Mouse (Mus musculus) erythroblast, embryonic 14.5 days (primary cell): ENCODE results near the gene Plin5. TPM values are rescaled to one million over a fixed set of nuclear protein-coding genes. Genes with fewer than 3 reads are reported as not detected.

Source experiments
- H3K27me3 ChIP-seq: 2 replicates; pipeline ENCODE4 v1.6.1; 2012; ENCODE audit warnings: inconsistent platforms; ENCODE audit not compliant: control insufficient read depth
- H3K36me3 ChIP-seq: 2 replicates; pipeline ENCODE4 v1.6.1; 2012; ENCODE audit warnings: mild to moderate bottlenecking, inconsistent platforms; ENCODE audit not compliant: control insufficient read depth
- H3K4me1 ChIP-seq: 2 replicates; pipeline ENCODE4 v1.6.1; 2012; ENCODE audit warnings: inconsistent platforms; ENCODE audit not compliant: control insufficient read depth
- H3K4me3 ChIP-seq: replicated peaks from 2 replicates; pipeline ENCODE3; 2012; ENCODE audit warnings: moderate library complexity, mild to moderate bottlenecking, inconsistent platforms
- H3K9me3 ChIP-seq: 2 replicates; pipeline ENCODE4 v1.6.1; 2012; ENCODE audit warnings: low read length, inconsistent platforms, mixed read lengths; ENCODE audit not compliant: control insufficient read depth
- GATA1 ChIP-seq: IDR thresholded peaks from 2 replicates; pipeline ENCODE4 v1.6.1; 2012; ENCODE audit warnings: low read length, inconsistent platforms, mixed read lengths
- TAL1 ChIP-seq: IDR thresholded peaks from 3 replicates; pipeline ENCODE4 v1.6.1; 2012; ENCODE audit warnings: low read length, inconsistent platforms, mixed read lengths
- polyA plus RNA-seq: library from polyadenylated mRNA; stranded (reverse); fragments of >175 nt; gene quantifications from 2 replicates; pipeline ENCODE4 v1.2.3, GENCODE M21; 2012

Plin5 gene
- polyA plus RNA-seq, result not detected in 2 replicates

- H3K4me1 ChIP-seq, result peaks cover 7% of the 10 kb centered on the region
- H3K27me3 ChIP-seq, result peaks cover 56% of the 10 kb centered on the region
- peaks cover 3% of the 10 kb centered on the region for H3K9me3 ChIP-seq
- no peaks in the 10 kb centered on the region for H3K36me3 ChIP-seq
- H3K4me3 ChIP-seq, result peak within 1 kb of the TSS; percentile 34
- TF ChIP-seq TAL1 (no peak), GATA1 (no peak)
Observed at GRCm38 (mm10) chr17:56117251-56117710, at the start of gene Plin5. Plin5 (minus strand) TSS chr17:56117596.

DNA sequence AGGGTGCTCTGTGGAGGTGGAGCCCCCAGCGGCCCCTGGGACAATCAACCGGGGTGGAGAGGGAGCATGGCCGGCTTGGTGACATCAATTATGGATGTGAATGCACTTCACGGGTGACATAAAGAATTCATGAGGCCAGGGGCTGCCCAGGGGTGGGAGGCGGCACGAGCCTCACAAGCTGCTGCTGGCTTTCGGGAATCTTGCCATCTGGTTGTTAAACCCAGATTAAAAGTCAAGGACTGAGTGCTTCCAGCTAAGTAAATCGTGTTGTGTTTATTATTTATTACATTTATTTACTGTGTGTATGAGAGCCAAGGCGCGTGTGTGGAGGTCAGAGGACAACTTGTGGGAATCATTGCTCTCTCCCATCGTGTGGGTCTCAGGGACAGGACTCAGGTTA, 48.3 kb upstream of the Plin5 start:
- Histone ChIP-seq H3K4me1 (peaks cover 22% of the 10 kb centered on the region), H3K9me3 (no peaks in the 10 kb centered on the region), H3K4me3 (no peak overlapping the region), H3K27me3 (peaks cover 6% of the 10 kb centered on the region), H3K36me3 (no peaks in the 10 kb centered on the region)
- TF ChIP-seq GATA1 (no peak), TAL1 (no peak)

GRCm38 (mm10) chr17:56164510-56164909, 47.1 kb upstream of the Plin5 start:
- Histone ChIP-seq H3K9me3 (no peaks in the 10 kb centered on the region), H3K27me3 (peaks cover 12% of the 10 kb centered on the region), H3K4me3 (no peak overlapping the region), H3K4me1 (peaks cover 25% of the 10 kb centered on the region), H3K36me3 (no peaks in the 10 kb centered on the region)
- no peak for TF ChIP-seq GATA1
- TF ChIP-seq TAL1, result no peak

GRCm38 (mm10) chr17:56163523-56164102, 46.2 kb upstream of the Plin5 start:
- no peak overlapping the region for H3K4me3 ChIP-seq
- H3K36me3 ChIP-seq, result no peaks in the 10 kb centered on the region
- no peaks in the 10 kb centered on the region for H3K9me3 ChIP-seq
- TF ChIP-seq TAL1, result no peak
- TF ChIP-seq GATA1, result no peak
- peaks cover 17% of the 10 kb centered on the region for H3K27me3 ChIP-seq
- H3K4me1 ChIP-seq, result peaks cover 25% of the 10 kb centered on the region

DNA sequence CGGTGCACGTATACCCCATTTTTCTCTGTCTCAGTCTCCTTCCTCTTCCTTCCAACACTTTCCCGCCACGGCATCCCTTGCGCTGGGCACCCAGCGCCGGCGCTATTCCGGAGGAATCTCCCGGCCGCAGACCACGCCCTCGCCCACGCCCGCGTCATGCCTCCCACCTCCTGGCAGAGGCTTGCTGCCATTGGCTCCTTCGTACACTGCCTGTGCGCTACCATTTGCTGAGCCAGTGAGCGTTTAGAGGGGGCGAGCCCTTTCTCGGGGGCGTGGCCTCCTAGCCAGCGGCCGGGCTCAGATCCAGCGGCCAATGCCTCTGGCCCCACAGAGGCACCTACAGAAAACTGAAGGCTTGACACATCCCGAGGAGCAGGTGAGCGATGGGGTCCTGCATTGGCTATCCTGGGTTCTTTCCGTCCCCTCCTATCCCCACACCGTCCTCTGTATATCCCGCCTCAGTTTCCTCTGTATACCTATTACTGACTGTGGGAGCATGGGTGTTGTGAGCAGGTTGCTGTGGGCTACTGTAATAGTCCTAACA, 44.9 kb upstream of the Plin5 start, which contains the start of gene Tnfaip8l1:
TSS of gene Tnfaip8l1 (plus strand) at position 247 of the 544 bp plus-strand sequence.
- peak within 1 kb of the TSS; percentile 53 for H3K4me3 ChIP-seq
- H3K9me3 ChIP-seq, result no peaks in the 10 kb centered on the region
- H3K4me1 ChIP-seq, result peaks cover 25% of the 10 kb centered on the region
- H3K27me3 ChIP-seq, result peaks cover 26% of the 10 kb centered on the region
- no peaks in the 10 kb centered on the region for H3K36me3 ChIP-seq
- TF ChIP-seq GATA1 (no peak), TAL1 (no peak)

GRCm38 (mm10) chr17:56159729-56160128, 42.3 kb upstream of the Plin5 start:
- TF ChIP-seq TAL1, result no peak
- TF ChIP-seq GATA1, result no peak
- Histone ChIP-seq H3K4me1 (peaks cover 23% of the 10 kb centered on the region), H3K9me3 (no peaks in the 10 kb centered on the region), H3K4me3 (no peak overlapping the region), H3K27me3 (peaks cover 41% of the 10 kb centered on the region), H3K36me3 (no peaks in the 10 kb centered on the region)

- H3K9me3 ChIP-seq, result no peaks in the 10 kb centered on the region
- no peaks in the 10 kb centered on the region for H3K36me3 ChIP-seq
- TF ChIP-seq GATA1, result no peak
- no peak for TF ChIP-seq TAL1
- H3K27me3 ChIP-seq, result peaks cover 61% of the 10 kb centered on the region
- H3K4me3 ChIP-seq, result no peak overlapping the region
- no peaks in the 10 kb centered on the region for H3K4me1 ChIP-seq
Observed at GRCm38 (mm10) chr17:56153643-56154042, 36.2 kb upstream of the Plin5 start.

- Histone ChIP-seq H3K4me1 (no peaks in the 10 kb centered on the region), H3K4me3 (no peak overlapping the region), H3K36me3 (no peaks in the 10 kb centered on the region), H3K27me3 (peaks cover 71% of the 10 kb centered on the region), H3K9me3 (no peaks in the 10 kb centered on the region)
- no peak for TF ChIP-seq TAL1
- no peak for TF ChIP-seq GATA1
Observed at GRCm38 (mm10) chr17:56149897-56150296, 32.5 kb upstream of the Plin5 start.

DNA sequence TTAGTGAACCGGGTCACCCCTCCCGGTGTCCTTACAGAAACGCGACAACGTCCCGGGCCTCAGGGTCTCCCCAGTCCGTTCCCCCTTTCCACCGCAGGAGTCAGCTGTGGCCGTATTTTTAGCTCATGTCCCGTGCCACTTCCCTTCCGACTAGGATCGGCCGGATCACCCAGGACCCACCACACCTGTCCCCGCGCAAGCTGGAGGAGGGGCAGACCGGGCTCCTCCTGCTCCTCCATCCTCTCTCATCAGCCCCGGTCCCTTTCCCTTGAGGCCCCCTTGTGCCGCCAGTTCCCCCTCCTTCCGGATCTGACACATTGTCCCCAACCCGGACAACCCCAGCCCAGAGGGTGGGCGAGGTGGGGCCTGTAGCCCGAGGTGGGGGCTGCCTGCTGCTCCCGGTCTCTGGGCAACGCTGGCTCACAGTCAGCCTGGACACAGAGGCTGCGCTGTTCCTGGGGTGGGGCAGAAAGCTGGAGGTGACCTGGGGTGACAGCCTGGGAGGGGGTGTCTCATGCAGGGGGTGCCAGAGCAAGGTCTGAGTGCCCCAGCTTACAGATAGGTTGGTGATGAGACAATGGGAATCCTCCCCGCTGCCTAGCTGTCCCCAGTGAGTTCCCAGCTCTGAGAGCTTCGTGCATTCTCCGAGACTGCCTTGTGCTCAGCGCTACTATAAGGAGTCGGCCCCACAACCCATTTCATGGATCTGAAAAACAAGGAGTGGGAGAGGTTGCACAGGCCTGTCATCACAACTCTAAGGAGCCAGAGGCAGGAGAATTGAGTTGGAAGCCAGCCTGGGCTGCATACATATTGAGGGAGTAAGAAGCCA, 31.6 kb upstream of the Plin5 start:
- Histone ChIP-seq H3K27me3 (peaks cover 75% of the 10 kb centered on the region), H3K4me1 (no peaks in the 10 kb centered on the region), H3K4me3 (no peak overlapping the region), H3K9me3 (no peaks in the 10 kb centered on the region), H3K36me3 (no peaks in the 10 kb centered on the region)
- TF ChIP-seq TAL1 (no peak), GATA1 (no peak)
